Mouse (Mus musculus): Measurements from ENCODE around the gene Grid2ip. TPM values are rescaled to one million over a fixed set of nuclear protein-coding genes. Genes with fewer than 3 reads are reported as not detected.

Gene Grid2ip
- not detected for total RNA-seq (2023)

GRCm38 (mm10) chr5:143356686-143357388, at the start of gene Grid2ip:
TSS of gene Grid2ip (plus strand) at chr5:143357338.

GRCm38 (mm10) chr5:143314730-143315513, 42.2 kb upstream of the Grid2ip start, which contains the start of gene E130309D02Rik:
TSS of gene E130309D02Rik (minus strand) at chr5:143315360.

GRCm38 (mm10) chr5:143328690-143329495, 28.2 kb upstream of the Grid2ip start, which contains the start of gene Zdhhc4:
TSS of gene Zdhhc4 (minus strand) at chr5:143329256.

GRCm38 (mm10) chr5:143403221-143404147, 46.3 kb downstream of the Grid2ip start, which contains the start of gene Kdelr2:
TSS of gene Kdelr2 (plus strand) at chr5:143403838.

Other genes starting within 250 kb of the Grid2ip start
- 10 to 100 TPM; 50.3 to 54.8 TPM for gene Rnf216, start 244.3 kb upstream of the Grid2ip start, total RNA-seq (2023)
- gene Olfr718-ps1, start 209.8 kb upstream of the Grid2ip start, total RNA-seq (2023), result under 1 TPM; 0.35 to 0.44 TPM
- 1 to 10 TPM; 3.8 to 4.0 TPM for gene Rbak, start 176.6 kb upstream of the Grid2ip start, total RNA-seq (2023)
- gene Spdye4b, start 176.3 kb upstream of the Grid2ip start, total RNA-seq (2023), result not detected
- not detected for gene Spdye4a, start 130.4 kb upstream of the Grid2ip start, total RNA-seq (2023)
- gene Zfp12, start 122.2 kb upstream of the Grid2ip start, total RNA-seq (2023), result 1 to 10 TPM; 3.8 to 4.3 TPM
- 1 to 10 TPM; 1.1 to 1.3 TPM for gene Zfp316, start 87.3 kb upstream of the Grid2ip start, total RNA-seq (2023)
- under 1 TPM in 1 of 2 experiments, not detected in 1; 0.22 TPM for gene Zfp853, start 63.7 kb upstream of the Grid2ip start, total RNA-seq (2023)
- 10 to 100 TPM; 16.8 to 21.0 TPM for gene E130309D02Rik, start 42.0 kb upstream of the Grid2ip start, total RNA-seq (2023)
- 10 to 100 TPM; 37.5 to 39.4 TPM for gene Zdhhc4, start 28.1 kb upstream of the Grid2ip start, total RNA-seq (2023)
- gene Kdelr2, start 46.5 kb downstream of the Grid2ip start, total RNA-seq (2023), result 10 to 100 TPM; 47.7 to 48.6 TPM
- gene Daglb, start 107.2 kb downstream of the Grid2ip start, total RNA-seq (2023), result 10 to 100 TPM; 26.3 to 26.5 TPM
- gene Rac1, start 170.7 kb downstream of the Grid2ip start, total RNA-seq (2023), result 100 to 1,000 TPM; 383 to 393 TPM